Mouse (Mus musculus) ES-Bruce4 (cell line): Measurements from ENCODE around the gene Dydc1.

Experiments used
- EP300 ChIP-seq: IDR thresholded peaks from 2 replicates; pipeline ENCODE4 v1.6.1; 2011; ENCODE audit warnings: low read depth, low read length; ENCODE audit not compliant: insufficient read depth
- POLR2A ChIP-seq: IDR thresholded peaks from one replicate; pipeline ENCODE4 v1.8.1; 2011; ENCODE audit warnings: low read length; ENCODE audit not compliant: insufficient read depth

DNA sequence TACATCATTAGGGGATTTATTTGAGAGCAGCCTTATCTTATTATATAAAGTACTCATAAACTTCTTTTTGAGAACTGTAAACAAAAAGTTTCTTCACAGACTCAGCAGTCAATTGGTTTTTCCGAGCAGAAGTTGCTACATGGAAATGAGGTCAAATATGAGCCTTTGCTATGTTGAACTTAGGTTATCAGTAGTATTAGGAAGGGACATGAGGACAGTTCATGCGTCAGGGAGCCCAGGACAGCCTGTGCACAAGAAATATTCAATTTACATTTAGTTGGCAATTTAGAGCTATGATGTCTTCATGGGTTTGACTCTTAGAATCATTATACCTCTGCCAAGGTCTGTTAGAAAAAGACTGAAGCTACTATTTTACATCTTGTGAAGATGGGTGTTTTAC, 29.6 kb downstream of the Dydc1 start:
- TF ChIP-seq POLR2A, result no peak
- TF ChIP-seq EP300, result no peak
